Comparison of ENCODE assay signal across 8 mouse cellular contexts in the genomic region with DNA sequence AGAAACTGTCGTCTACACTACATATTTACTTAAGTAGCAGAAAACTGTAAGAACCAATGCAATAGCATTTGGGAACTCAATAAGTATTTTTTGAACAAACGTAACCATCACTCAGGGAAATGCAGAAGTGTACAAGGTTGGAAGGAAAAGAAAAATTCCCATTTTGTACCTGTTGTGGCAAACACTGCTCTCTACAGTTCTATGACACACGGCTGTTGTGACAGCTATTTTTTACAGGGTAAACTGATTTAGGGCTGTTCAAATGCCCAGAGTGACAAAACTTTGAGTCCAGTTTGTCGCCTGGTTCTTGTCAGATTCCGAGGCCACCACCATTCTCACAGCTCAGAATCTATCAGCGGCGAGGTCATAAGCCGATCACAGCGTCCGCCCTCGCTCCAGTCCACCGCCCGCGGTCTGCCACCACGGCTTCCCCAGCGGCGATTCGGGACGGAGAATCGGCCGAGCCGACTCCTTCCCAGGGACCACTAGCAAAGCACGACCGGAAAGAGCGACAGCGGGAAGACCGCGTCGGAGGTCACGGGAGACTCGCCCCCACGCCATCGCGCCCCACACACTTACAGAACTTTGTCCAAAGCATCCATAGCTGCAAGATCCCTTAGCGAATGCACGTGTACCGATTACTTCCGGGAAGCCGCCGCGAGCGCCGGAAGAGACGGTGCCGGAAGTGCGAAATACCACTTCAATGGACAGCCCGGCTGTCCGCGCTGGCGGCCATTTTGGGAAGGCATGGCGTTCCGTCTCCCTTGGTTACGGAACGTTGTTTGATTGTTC. TPM values are rescaled to one million over a fixed set of nuclear protein-coding genes. Genes with fewer than 3 reads are reported as not detected.
DNase-seq lines count a peak whose midpoint lies in the region; ATAC-seq lines count a peak whose summit lies in the region.

A gene (minus strand): TSS at position 663 of the 792 bp plus-strand sequence.

- peak within 1 kb of the TSS; percentile 49; the same call in 1 of the 2 replicates for H3K27ac ChIP-seq in embryonic facial prominence, embryonic 14.5 days (replicated peaks; ENCODE audit: low read depth, low read length)

- peak within 1 kb of the TSS; percentile 69 for H3K4me3 ChIP-seq in embryonic facial prominence, embryonic 14.5 days (ENCODE audit: low read depth, low read length)

- DNase-seq in A20 (ENCODE audit: low read depth, low spot score), result peak; percentile 93
- DNase-seq in adrenal gland, postnatal 4 days (ENCODE audit: low spot score in 2 of 2), result peak; percentile 33 to 46
- peak; percentile 96 for DNase-seq in embryonic facial prominence, embryonic 14.5 days (ENCODE audit: low spot score)
- DNase-seq in heart, adult 8-10 months (ENCODE audit: low spot score), result peak; percentile 79
- DNase-seq in kidney, adult 9 months, result peak; percentile 81
- peak; percentile 86 for DNase-seq in liver
- peak; percentile 72 to 87 for DNase-seq in spleen, postnatal 4 days (ENCODE audit: low spot score in 2 of 2)

- H3K9ac ChIP-seq in embryonic facial prominence, embryonic 14.5 days (ENCODE audit: low read depth, low read length), result peak within 1 kb of the TSS; percentile 72

- peak within 1 kb of the TSS; percentile 73 for H3K4me2 ChIP-seq in embryonic facial prominence, embryonic 14.5 days (ENCODE audit: low read depth, low read length)

- no peaks in the 10 kb centered on the region for H3K9me3 ChIP-seq in embryonic facial prominence, embryonic 14.5 days (ENCODE audit: control insufficient read depth, low read length)

- under 1% methylated on average over 53 of the region's 54 CpGs for WGBS in embryonic facial prominence, embryonic 14.5 days

- H3K36me3 ChIP-seq in embryonic facial prominence, embryonic 14.5 days (ENCODE audit: control insufficient read depth, insufficient read depth, low read length), result peaks cover 65% of the 10 kb centered on the region

- H3K27me3 ChIP-seq in embryonic facial prominence, embryonic 14.5 days (replicated peaks; ENCODE audit: control insufficient read depth, insufficient read depth, low read length), result no peaks in the 10 kb centered on the region

- ATAC-seq in embryonic facial prominence, embryonic 14.5 days (ENCODE audit: low read depth), result peak; percentile 94
- ATAC-seq in monocyte, adult 5-6 weeks (replicated peaks; ENCODE audit: insufficient number of reproducible peaks, low FRiP score, low TSS enrichment, poor library complexity, severe bottlenecking), result peak; percentile 96

- H3K4me1 ChIP-seq in embryonic facial prominence, embryonic 14.5 days (ENCODE audit: control insufficient read depth, insufficient read depth, low read length), result peaks cover 9% of the 10 kb centered on the region; the same call in 1 of the 2 replicates

RNA-seq across cellular contexts. Expression of the gene that starts here (rescaled TPM):
- 10 to 100 TPM; 23.3 to 26.4 TPM for total RNA-seq in adrenal gland, postnatal 4 days (2021)
- 58.6 and 62.6 TPM in 2 replicates for polyA plus RNA-seq in embryonic facial prominence, embryonic 14.5 days (2014; fragmentation: Nextera tagmentation; extraction: Ambion mirVana)
- 10 to 100 TPM; 10.4 to 15.2 (median 11.7) TPM for total RNA-seq in heart, adult 8-10 months (2022)
- 45.3 to 56.4 TPM (median 53.7 TPM) in 3 replicates for total RNA-seq in monocyte, adult 5-6 weeks (2017)

Comparison
In these comparisons a context has a peak if more than half of its experiments do, and no peak if none do; other contexts are left out.
1. Peak in every context shown above with its lines: DNase-seq, ATAC-seq, H3K4me3 ChIP-seq and H3K27ac ChIP-seq.
2. DNase-seq: peak in every context shown above with its lines; median percentile 96 in embryonic facial prominence, embryonic 14.5 days; 93 in A20; 86 in liver; 81 in kidney, adult 9 months; 80 in spleen, postnatal 4 days; 79 in heart, adult 8-10 months; 40 in adrenal gland, postnatal 4 days.